Mouse (Mus musculus) megakaryocyte, embryonic 14.5 days (primary cell): ENCODE measurements around the gene Ctbs. TPM values are rescaled to one million over a fixed set of nuclear protein-coding genes. Genes with fewer than 3 reads are reported as not detected.
"Not testable (repeated sequence)": the region's sequence is repeated elsewhere in the genome, so short reads cannot be mapped to it uniquely, and the experiment has no call there.

Experiments
- H3K27me3 ChIP-seq: replicated peaks from 2 replicates; pipeline ENCODE3; 2012; ENCODE audit warnings: inconsistent platforms
- H3K36me3 ChIP-seq: replicated peaks from 2 replicates; pipeline ENCODE3; 2012; ENCODE audit warnings: low read length, inconsistent platforms, mixed read lengths
- H3K4me1 ChIP-seq: 2 replicates; pipeline ENCODE4 v1.6.1; 2012; ENCODE audit warnings: inconsistent platforms
- H3K4me3 ChIP-seq: replicated peaks from 2 replicates; pipeline ENCODE3; 2012; ENCODE audit warnings: moderate library complexity, mild to moderate bottlenecking, inconsistent platforms
- H3K9me3 ChIP-seq: 2 replicates; pipeline ENCODE4 v1.6.1; 2012; ENCODE audit warnings: inconsistent platforms
- FLI1 ChIP-seq: IDR thresholded peaks from 2 replicates; pipeline ENCODE4 v1.6.1; 2012; ENCODE audit warnings: low read length, inconsistent platforms, mixed read lengths
- GATA1 ChIP-seq: IDR thresholded peaks from 3 replicates; pipeline ENCODE4 v1.6.1; 2012; ENCODE audit warnings: mixed read lengths, low read length, inconsistent platforms, borderline replicate concordance
- polyA plus RNA-seq: library from polyadenylated mRNA; stranded (reverse); fragments of >175 nt; gene quantifications from 2 replicates; pipeline ENCODE4 v1.2.3, GENCODE M21; 2012; ENCODE audit warnings: low replicate concordance; ENCODE audit not compliant: insufficient read depth

Gene Ctbs
- polyA plus RNA-seq, 1 experiment, result 21.7 TPM

- Histone ChIP-seq H3K4me3 (peak overlapping the region; percentile 12), H3K27me3 (peaks cover 1% of the 10 kb centered on the region), H3K4me1 (peaks cover 72% of the 10 kb centered on the region), H3K36me3 (peaks cover 91% of the 10 kb centered on the region), H3K9me3 (no peaks in the 10 kb centered on the region)
- no peak for TF ChIP-seq FLI1
- TF ChIP-seq GATA1, result no peak
Observed at GRCm38 (mm10) chr3:146425902-146426301, 23.7 kb upstream of the Ctbs start.

GRCm38 (mm10) chr3:146426489-146426888 is 23.1 kb upstream of the Ctbs start:
- no peaks in the 10 kb centered on the region for H3K27me3 ChIP-seq
- TF ChIP-seq GATA1 (no peak), FLI1 (no peak)
- H3K36me3 ChIP-seq, result peaks cover 91% of the 10 kb centered on the region
- peaks cover 72% of the 10 kb centered on the region for H3K4me1 ChIP-seq
- no peaks in the 10 kb centered on the region for H3K9me3 ChIP-seq
- no peak overlapping the region for H3K4me3 ChIP-seq

GRCm38 (mm10) chr3:146433063-146433462 is 16.5 kb upstream of the Ctbs start:
- H3K36me3 ChIP-seq, result peaks cover 99% of the 10 kb centered on the region
- H3K27me3 ChIP-seq, H3K9me3 ChIP-seq, H3K4me3 ChIP-seq: not testable (repeated sequence)
- peaks cover 54% of the 10 kb centered on the region for H3K4me1 ChIP-seq

- no peaks in the 10 kb centered on the region for H3K9me3 ChIP-seq
- H3K4me1 ChIP-seq, result peaks cover 47% of the 10 kb centered on the region
- no peak for TF ChIP-seq FLI1
- no peak for TF ChIP-seq GATA1
- no peak overlapping the region for H3K4me3 ChIP-seq
- no peaks in the 10 kb centered on the region for H3K27me3 ChIP-seq
- peaks cover 99% of the 10 kb centered on the region for H3K36me3 ChIP-seq
Observed at GRCm38 (mm10) chr3:146433681-146434350, 15.8 kb upstream of the Ctbs start.

GRCm38 (mm10) chr3:146434686-146435085 is 14.9 kb upstream of the Ctbs start:
- TF ChIP-seq GATA1, result no peak
- no peak for TF ChIP-seq FLI1
- peaks cover 41% of the 10 kb centered on the region for H3K4me1 ChIP-seq
- no peaks in the 10 kb centered on the region for H3K9me3 ChIP-seq
- no peak overlapping the region for H3K4me3 ChIP-seq
- peaks cover 98% of the 10 kb centered on the region for H3K36me3 ChIP-seq
- H3K27me3 ChIP-seq, result no peaks in the 10 kb centered on the region

GRCm38 (mm10) chr3:146435533-146435932 is 14.1 kb upstream of the Ctbs start:
- TF ChIP-seq FLI1 (no peak), GATA1 (no peak)
- peaks cover 97% of the 10 kb centered on the region for H3K36me3 ChIP-seq

GRCm38 (mm10) chr3:146436114-146436513 is 13.5 kb upstream of the Ctbs start:
- TF ChIP-seq FLI1 (no peak), GATA1 (no peak)
- Histone ChIP-seq H3K36me3 (peaks cover 96% of the 10 kb centered on the region), H3K9me3 (no peaks in the 10 kb centered on the region), H3K27me3 (no peaks in the 10 kb centered on the region), H3K4me1 (peaks cover 27% of the 10 kb centered on the region), H3K4me3 (no peak overlapping the region)

More at GRCm38 (mm10) chr3:146435533-146435932, 14.1 kb upstream of the Ctbs start:
- no peaks in the 10 kb centered on the region for H3K9me3 ChIP-seq
- H3K4me1 ChIP-seq, result peaks cover 33% of the 10 kb centered on the region
- no peaks in the 10 kb centered on the region for H3K27me3 ChIP-seq
- no peak overlapping the region for H3K4me3 ChIP-seq

GRCm38 (mm10) chr3:146440011-146440410 is 9.6 kb upstream of the Ctbs start:
- TF ChIP-seq GATA1, result no peak
- no peak for TF ChIP-seq FLI1
- peaks cover 91% of the 10 kb centered on the region for H3K36me3 ChIP-seq
- peaks cover 12% of the 10 kb centered on the region for H3K4me1 ChIP-seq
- H3K4me3 ChIP-seq, result no peak overlapping the region
- H3K9me3 ChIP-seq, result no peaks in the 10 kb centered on the region
- H3K27me3 ChIP-seq, result no peaks in the 10 kb centered on the region

- Histone ChIP-seq H3K9me3 (no peaks in the 10 kb centered on the region), H3K4me3 (no peak overlapping the region), H3K4me1 (peaks cover 16% of the 10 kb centered on the region), H3K27me3 (no peaks in the 10 kb centered on the region), H3K36me3 (peaks cover 91% of the 10 kb centered on the region)
- TF ChIP-seq GATA1 (no peak), FLI1 (no peak)
Observed at GRCm38 (mm10) chr3:146440422-146440821, 9.2 kb upstream of the Ctbs start.

GRCm38 (mm10) chr3:146442484-146442883 is 7.1 kb upstream of the Ctbs start:
- TF ChIP-seq FLI1 (no peak), GATA1 (no peak)
- peaks cover 80% of the 10 kb centered on the region for H3K36me3 ChIP-seq
- no peak overlapping the region for H3K4me3 ChIP-seq
- H3K27me3 ChIP-seq, result no peaks in the 10 kb centered on the region
- H3K4me1 ChIP-seq, result peaks cover 27% of the 10 kb centered on the region
- H3K9me3 ChIP-seq, result peaks cover 6% of the 10 kb centered on the region; the same call in 1 of the 2 replicates

GRCm38 (mm10) chr3:146442936-146443335 is 6.7 kb upstream of the Ctbs start:
- peaks cover 6% of the 10 kb centered on the region; the same call in 1 of the 2 replicates for H3K9me3 ChIP-seq
- TF ChIP-seq GATA1, result no peak
- no peak for TF ChIP-seq FLI1
- H3K4me1 ChIP-seq, result peaks cover 31% of the 10 kb centered on the region
- H3K36me3 ChIP-seq, result peaks cover 75% of the 10 kb centered on the region
- H3K27me3 ChIP-seq, result no peaks in the 10 kb centered on the region
- no peak overlapping the region for H3K4me3 ChIP-seq
